Mouse (Mus musculus): ENCODE data around the gene Clybl. TPM values are rescaled to one million over a fixed set of nuclear protein-coding genes. Genes with fewer than 3 reads are reported as not detected.

Clybl gene
- total RNA-seq, 2 experiments from 2014 or later: 82.6 to 144 TPM

GRCm38 (mm10) chr14:122383931-122384330 lies 202.4 kb downstream of the Clybl start:
- DNase-seq (ENCODE audit: low spot score in 2 of 2): no peak

GRCm38 (mm10) chr14:122384447-122385237 lies 203.1 kb downstream of the Clybl start:
- DNase-seq (ENCODE audit: low spot score in 2 of 2): no peak

DNA sequence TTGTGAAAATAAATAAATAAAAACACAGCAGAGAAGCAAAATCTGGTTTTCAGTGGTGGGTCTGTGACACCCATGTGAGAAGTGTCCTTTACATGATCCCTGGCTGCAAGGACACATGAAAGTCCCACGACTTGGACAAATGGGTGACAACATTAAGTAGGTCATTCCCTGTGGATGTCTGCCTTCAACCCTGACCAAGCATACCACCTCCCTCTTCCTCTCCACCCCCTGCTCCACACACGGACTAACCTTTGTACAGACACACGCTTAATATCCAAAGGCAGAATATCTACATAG lies 203.7 kb downstream of the Clybl start:
- DNase-seq (ENCODE audit: low spot score in 2 of 2): no peak

DNA sequence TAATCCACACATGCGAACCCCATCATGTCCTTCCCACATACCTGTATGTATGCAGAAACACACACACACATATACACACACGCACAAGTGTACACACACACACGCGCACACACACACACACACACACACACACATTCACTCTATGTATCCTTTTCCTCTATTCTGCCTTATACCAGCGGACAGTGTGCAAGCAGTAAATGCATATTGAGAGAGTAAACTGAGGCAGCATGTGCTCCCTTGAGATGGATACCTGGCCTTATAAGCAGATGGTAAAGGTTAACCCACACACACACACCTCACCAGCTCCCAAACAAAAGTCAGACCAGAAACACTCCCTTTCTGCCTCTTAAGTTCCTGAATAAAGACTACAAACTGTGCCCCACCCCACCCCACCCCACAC lies 204.3 kb downstream of the Clybl start:
- no peak for DNase-seq (ENCODE audit: low spot score in 2 of 2)

DNA sequence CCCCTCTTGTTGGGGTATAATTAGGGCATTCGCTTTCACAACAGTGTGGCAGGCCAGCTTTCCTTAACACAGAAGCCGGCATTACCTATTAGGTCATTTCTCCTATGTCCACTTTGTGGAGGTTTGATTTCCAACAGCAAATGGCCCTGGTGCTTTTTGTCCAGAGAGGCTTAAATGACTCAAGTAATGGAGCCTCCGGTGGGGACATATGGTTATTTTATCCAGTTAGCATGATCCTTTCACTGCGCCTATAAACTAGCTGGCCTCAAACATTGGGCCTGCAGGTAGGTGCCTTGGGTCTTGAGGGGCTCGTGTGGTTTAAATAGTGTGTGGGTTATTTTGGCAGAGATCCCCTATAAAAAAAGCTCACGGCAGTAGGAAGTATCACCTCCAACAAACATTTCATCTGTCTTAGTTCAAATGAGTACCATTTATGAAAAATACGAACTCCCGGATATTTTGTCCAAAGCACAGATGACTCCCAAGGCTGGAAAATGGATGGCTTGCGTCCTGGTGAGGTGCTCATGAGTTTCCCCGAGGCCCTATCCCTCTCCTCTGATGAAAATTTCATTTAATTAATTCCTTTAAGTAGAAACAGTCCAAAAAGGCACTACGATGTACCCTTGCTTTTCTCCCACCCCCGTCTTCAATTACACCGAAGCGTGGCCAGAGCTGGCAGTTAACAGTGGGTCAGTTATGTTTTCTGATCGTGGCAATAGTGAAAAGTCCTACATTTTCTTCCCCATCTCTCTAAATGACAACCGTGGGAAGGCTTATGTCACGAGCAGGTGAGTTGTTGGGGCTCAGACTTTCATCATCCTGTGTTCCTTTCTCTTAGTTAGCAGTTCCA lies 205.0 kb downstream of the Clybl start:
- no peak for DNase-seq (ENCODE audit: low spot score in 2 of 2)

DNA sequence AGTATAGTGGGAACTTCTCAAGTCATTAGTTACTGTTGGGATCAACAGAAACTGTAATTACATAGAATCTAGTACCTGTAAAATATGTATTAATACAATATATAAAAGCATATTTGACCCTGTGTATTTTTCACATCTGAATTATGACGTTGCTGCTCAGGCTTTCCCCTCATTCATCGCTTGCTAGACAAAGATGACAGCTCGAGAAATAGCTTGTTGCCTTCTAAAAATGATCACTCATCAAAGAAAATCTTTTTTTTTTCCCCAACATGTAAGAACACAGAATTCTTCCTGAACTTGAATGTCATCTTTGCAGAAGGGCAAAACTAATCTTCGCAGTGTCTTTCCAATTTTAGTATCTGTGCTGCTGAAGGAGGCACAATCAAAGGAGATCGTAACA lies 206.3 kb downstream of the Clybl start:
- no peak for DNase-seq (ENCODE audit: low spot score in 2 of 2)

- DNase-seq (ENCODE audit: low spot score in 2 of 2): no peak
Observed at GRCm38 (mm10) chr14:122388431-122389031, 207.0 kb downstream of the Clybl start.

- DNase-seq (ENCODE audit: low spot score in 2 of 2): no peak
Observed at GRCm38 (mm10) chr14:122389684-122390370, 208.3 kb downstream of the Clybl start.

GRCm38 (mm10) chr14:122390935-122391334 lies 209.4 kb downstream of the Clybl start:
- DNase-seq (ENCODE audit: low spot score in 2 of 2): no peak

GRCm38 (mm10) chr14:122393119-122393518 lies 211.6 kb downstream of the Clybl start:
- DNase-seq (ENCODE audit: low spot score in 2 of 2): no peak

GRCm38 (mm10) chr14:122398676-122399075 lies 217.2 kb downstream of the Clybl start:
- no peak for DNase-seq (ENCODE audit: low spot score in 2 of 2)

DNA sequence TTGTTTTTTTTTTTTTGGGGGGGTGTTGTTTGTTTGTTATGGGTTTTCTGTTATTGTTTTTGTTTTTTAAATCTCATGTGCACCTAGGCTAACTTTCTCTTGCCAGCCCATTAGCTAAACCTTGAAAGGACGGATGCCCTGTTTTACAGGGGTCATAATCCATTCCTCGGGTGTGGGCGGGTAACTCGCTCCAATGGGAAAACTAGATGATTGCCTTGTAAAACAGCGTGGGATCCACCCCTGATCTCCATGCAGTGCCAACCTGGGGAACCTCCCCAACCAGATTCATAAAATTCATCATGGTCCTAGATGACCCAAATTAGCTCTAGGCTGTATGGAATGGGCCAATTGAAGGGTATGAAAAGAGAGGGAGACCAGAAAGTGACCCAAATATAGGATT lies 218.4 kb downstream of the Clybl start:
- no peak for DNase-seq (ENCODE audit: low spot score in 2 of 2)

DNA sequence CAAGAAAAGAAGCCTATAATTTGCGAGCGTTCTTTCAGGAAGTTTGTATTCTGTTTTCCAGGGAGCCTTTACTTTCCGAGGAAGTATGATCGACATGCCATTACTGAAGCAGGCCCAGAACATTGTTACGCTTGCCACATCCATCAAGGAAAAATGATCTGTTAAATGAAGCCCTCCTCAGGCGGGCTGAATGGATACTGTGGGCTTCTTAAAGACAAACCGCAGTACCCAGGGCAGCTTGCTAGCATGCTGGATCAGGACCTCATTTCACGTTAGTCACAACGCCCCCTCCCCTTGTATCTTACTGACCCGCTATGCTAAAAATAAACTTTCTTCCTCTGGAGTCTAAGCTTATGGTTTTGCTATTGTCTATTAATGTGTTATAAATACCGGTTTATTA lies 220.4 kb downstream of the Clybl start:
- no peak for DNase-seq (ENCODE audit: low spot score in 2 of 2)

DNA sequence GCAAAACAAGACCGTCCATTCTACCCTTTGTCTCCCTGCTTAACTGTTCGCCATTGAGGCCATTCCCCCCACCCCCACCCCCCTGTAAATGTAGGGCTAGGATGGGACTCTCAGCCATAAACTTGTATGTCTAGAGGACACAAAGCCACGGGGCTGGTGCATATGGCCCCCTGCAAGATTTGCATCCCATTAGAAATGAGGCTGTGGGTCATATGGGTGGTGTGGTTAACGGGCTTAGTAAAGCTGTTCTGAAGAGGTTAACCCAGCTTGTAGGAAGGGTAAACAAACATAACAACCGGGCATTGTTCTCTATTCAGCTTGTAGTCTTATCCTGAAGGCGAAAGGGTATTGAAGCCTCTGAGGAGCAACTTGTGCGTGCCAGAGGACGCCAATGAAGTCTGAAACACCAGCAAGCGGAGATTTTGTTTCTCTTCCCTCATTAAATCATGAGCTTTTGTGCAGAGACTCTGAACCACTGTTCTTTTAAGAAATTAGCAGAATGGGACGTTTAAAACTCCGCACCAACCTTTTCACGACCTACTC lies 221.3 kb downstream of the Clybl start:
- DNase-seq (ENCODE audit: low spot score in 2 of 2): no peak

DNA sequence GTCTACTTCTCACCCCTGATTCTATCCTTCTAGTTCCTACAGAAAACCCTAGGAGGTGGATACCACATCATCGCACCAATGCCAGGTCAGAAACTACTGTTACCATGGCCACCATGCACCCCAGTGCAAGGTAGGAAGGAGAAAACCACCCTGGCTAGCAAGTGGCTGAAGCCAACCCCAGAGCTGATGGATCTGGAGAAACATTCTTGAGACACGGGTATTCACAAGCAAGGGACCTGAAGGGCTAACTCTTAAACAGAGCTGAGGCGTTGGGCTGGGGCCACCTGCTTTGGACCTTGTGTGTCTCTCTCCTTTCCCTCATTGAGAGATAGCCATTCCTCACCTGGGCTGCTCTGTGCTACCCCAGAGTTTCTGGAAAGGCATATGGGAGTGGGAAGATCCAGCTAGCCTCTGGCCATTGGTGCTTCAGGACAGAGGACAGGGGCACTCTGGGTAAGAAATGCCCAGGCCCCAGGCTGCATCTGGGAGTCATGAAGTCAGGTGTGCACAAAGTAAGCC lies 222.0 kb downstream of the Clybl start:
- no peak for DNase-seq (ENCODE audit: low spot score in 2 of 2)

DNA sequence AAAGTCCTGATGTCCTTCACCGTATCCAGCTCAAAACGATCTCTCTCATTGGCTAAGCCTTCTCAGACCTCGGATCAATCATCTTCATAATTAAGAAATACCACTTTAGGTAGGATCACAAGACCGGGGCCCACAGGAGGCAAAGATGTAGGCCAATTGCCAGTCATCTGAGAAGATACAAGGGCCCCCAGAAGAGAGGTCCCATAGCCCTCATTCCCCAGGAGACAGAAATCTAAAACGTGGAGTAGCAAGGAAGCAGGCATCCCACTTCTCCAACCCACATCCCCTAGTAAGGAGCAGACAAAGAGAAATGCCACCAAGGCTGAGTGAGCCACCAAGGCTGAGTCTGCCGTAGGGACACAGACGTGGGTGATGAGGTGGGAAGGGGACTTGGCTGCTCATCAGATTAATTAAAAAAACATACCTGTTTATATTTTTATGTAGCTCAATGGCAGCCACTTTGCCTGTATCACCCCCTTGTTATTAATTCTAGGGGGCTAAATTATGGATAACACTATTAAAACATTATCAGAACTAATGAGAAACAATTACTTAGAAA lies 223.2 kb downstream of the Clybl start:
- DNase-seq (ENCODE audit: low spot score in 2 of 2): no peak

- DNase-seq (ENCODE audit: low spot score in 2 of 2): no peak
Observed at GRCm38 (mm10) chr14:122405236-122405635, 223.7 kb downstream of the Clybl start.

DNA sequence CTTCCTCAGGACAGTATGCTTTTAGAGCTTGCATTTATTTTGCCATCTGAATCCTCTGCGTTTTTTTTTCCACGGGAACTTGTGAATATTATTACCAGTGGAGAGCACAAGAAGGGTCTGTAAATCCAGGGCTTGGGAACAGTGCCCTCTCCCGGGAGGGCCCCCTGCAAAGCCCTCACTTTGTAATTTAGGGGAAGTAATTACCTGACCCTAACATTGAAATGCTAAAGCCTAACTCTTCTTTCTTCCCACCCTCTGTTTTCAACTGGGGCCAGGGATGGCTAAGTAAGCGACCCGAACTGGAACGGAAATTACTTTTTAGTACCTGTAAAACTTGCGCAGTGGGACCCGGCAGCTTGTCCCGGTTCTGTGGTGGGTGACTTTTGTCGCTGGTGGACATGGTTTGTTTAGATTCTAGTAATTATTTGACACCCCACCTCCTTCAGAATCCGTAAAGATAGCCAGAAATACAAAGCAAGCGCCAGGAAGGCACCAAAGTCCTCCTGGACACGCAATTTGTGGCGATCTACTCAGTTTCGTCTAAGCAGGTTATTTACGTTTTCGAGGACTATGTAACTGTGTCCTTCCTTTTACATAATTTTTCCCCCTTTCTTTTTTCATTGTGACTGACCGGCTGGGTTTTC lies 224.5 kb downstream of the Clybl start:
- no peak for DNase-seq (ENCODE audit: low spot score in 2 of 2)

- peak; percentile 10 to 20 for DNase-seq (ENCODE audit: low spot score in 2 of 2)
Observed at GRCm38 (mm10) chr14:122406541-122407219, 225.2 kb downstream of the Clybl start.

Measured in adrenal gland, adult 18-20 months (tissue).